Mouse (Mus musculus) MEL (cell line): Measurements from ENCODE around the gene Hinfp. TPM values are rescaled to one million over a fixed set of nuclear protein-coding genes. Genes with fewer than 3 reads are reported as not detected.
"Not testable (repeated sequence)": the region's sequence is repeated elsewhere in the genome, so short reads cannot be mapped to it uniquely, and the experiment has no call there.

ENCODE experiments used
- DNase-seq: peaks from one replicate; pipeline ENCODE4 v3.0.0; 2011; ENCODE audit warnings: low read depth, low spot score
- H3K27ac ChIP-seq: 2 replicates; pipeline ENCODE4 v1.5.1; 2012; ENCODE audit warnings: low read depth, mild to moderate bottlenecking, control low read depth, low read length, moderate library complexity; ENCODE audit not compliant: control insufficient read depth
- H3K27me3 ChIP-seq, 2 experiments: fragments of 150-350 bp in 1 of 2; sonication (generic) in 1 of 2; 2 replicates each; pipeline ENCODE4 v1.6.1; 2012; ENCODE audit warnings: low read length in 2 of 2, mild to moderate bottlenecking in 2 of 2, improper control_type of control experiment in 1 of 2, moderate library complexity in 1 of 2; ENCODE audit not compliant: insufficient read depth in 2 of 2, control insufficient read depth in 1 of 2
- H3K36me3 ChIP-seq, 2 experiments: 2 replicates each; pipeline ENCODE4 v1.6.1; 2012 to 2014; ENCODE audit warnings: low read length in 2 of 2, improper control_type of control experiment in 1 of 2, inconsistent platforms in 1 of 2, mild to moderate bottlenecking in 1 of 2; ENCODE audit not compliant: insufficient read depth in 2 of 2, control insufficient read depth in 1 of 2
- H3K4me1 ChIP-seq, 2 experiments: fragments of 150-350 bp in 1 of 2; sonication (generic) in 1 of 2; 2 replicates each; pipeline ENCODE4 v1.6.1; 2012; ENCODE audit warnings: low read length in 2 of 2, improper control_type of control experiment in 1 of 2, mild to moderate bottlenecking in 1 of 2; ENCODE audit not compliant: insufficient read depth in 2 of 2, control insufficient read depth in 1 of 2
- H3K4me3 ChIP-seq, 2 experiments: fragments of 150-350 bp in 1 of 2; sonication (generic) in 1 of 2; 2 replicates each; pipeline ENCODE4 v1.5.1; 2012; ENCODE audit warnings: low read depth in 2 of 2, low read length in 2 of 2, mild to moderate bottlenecking in 2 of 2, moderate library complexity in 2 of 2, control low read depth in 1 of 2, improper control_type of control experiment in 1 of 2; ENCODE audit not compliant: control insufficient read depth in 1 of 2, insufficient read depth in 1 of 2
- H3K79me2 ChIP-seq: 2 replicates; pipeline ENCODE4 v1.6.1; 2012; ENCODE audit warnings: mild to moderate bottlenecking, low read length, moderate library complexity; ENCODE audit not compliant: control insufficient read depth, poor library complexity, insufficient read depth
- H3K9ac ChIP-seq: 2 replicates; pipeline ENCODE4 v1.6.1; 2012; ENCODE audit warnings: low read depth, mild to moderate bottlenecking, control low read depth, low read length, moderate library complexity; ENCODE audit not compliant: control insufficient read depth, poor library complexity, severe bottlenecking
- H3K9me3 ChIP-seq: fragments of 150-350 bp; sonication (generic); replicated peaks from 2 replicates; pipeline ENCODE4 v1.6.1; 2012; ENCODE audit warnings: mild to moderate bottlenecking, low read length, improper control_type of control experiment, moderate library complexity; ENCODE audit not compliant: insufficient read depth
- CTCF ChIP-seq, 3 experiments: IDR thresholded peaks in 2 of 3; conservative IDR thresholded peaks in 1 of 3; 2 replicates each; pipeline ENCODE4 v1.5.1; 2011 to 2012; ENCODE audit warnings: low read length in 3 of 3, low read depth in 2 of 3, mild to moderate bottlenecking in 2 of 3, improper control_type of control experiment in 1 of 3, inconsistent platforms in 1 of 3, mixed read lengths in 1 of 3, moderate library complexity in 1 of 3; ENCODE audit not compliant: control insufficient read depth in 1 of 3, insufficient read depth in 1 of 3, poor library complexity in 1 of 3, severe bottlenecking in 1 of 3
- E2F4 ChIP-seq: IDR thresholded peaks from 2 replicates; pipeline ENCODE4 v1.6.1; 2011; ENCODE audit warnings: low read depth, low read length, improper control_type of control experiment, borderline replicate concordance
- EP300 ChIP-seq, 2 experiments: IDR thresholded peaks; 2 replicates each; pipeline ENCODE4 v1.6.1; 2011; ENCODE audit warnings: improper control_type of control experiment in 2 of 2, low read length in 2 of 2, low read depth in 1 of 2, mild to moderate bottlenecking in 1 of 2
- ETS1 ChIP-seq: IDR thresholded peaks from 2 replicates; pipeline ENCODE4 v1.6.1; 2012; ENCODE audit warnings: low read depth, mild to moderate bottlenecking, inconsistent platforms, low read length, improper control_type of control experiment, moderate library complexity
- GATA1 ChIP-seq: IDR thresholded peaks from 2 replicates; pipeline ENCODE4 v1.6.1; 2011; ENCODE audit warnings: low read depth, low read length, improper control_type of control experiment
- JUND ChIP-seq: IDR thresholded peaks from 2 replicates; pipeline ENCODE4 v1.6.1; 2011; ENCODE audit warnings: low read depth, mild to moderate bottlenecking, improper control_type of control experiment, low read length
- MXI1 ChIP-seq: IDR thresholded peaks from 2 replicates; pipeline ENCODE4 v1.6.1; 2011; ENCODE audit warnings: mild to moderate bottlenecking, low read depth, low read length, improper control_type of control experiment
- MYB ChIP-seq: IDR thresholded peaks from 2 replicates; pipeline ENCODE4 v1.6.1; 2011; ENCODE audit warnings: mild to moderate bottlenecking, low read depth, low read length, improper control_type of control experiment
- POLR2AphosphoS5 ChIP-seq: IDR thresholded peaks from 2 replicates; pipeline ENCODE4 v1.6.1; 2012; ENCODE audit warnings: low read depth, borderline replicate concordance, mild to moderate bottlenecking, inconsistent platforms, low read length, moderate library complexity, mixed read lengths
- SMC3 ChIP-seq: IDR thresholded peaks from 2 replicates; pipeline ENCODE4 v1.6.1; 2011; ENCODE audit warnings: low read depth, low read length, improper control_type of control experiment
- TAL1 ChIP-seq: IDR thresholded peaks from 2 replicates; pipeline ENCODE4 v1.6.1; 2012; ENCODE audit warnings: mild to moderate bottlenecking, inconsistent platforms, low read length, moderate library complexity, mixed read lengths
- USF2 ChIP-seq, 2 experiments: IDR thresholded peaks; 2 replicates each; pipeline ENCODE4 v1.6.1; 2011 to 2012; ENCODE audit warnings: improper control_type of control experiment in 2 of 2, low read length in 2 of 2, borderline replicate concordance in 1 of 2, inconsistent platforms in 1 of 2, low read depth in 1 of 2, mild to moderate bottlenecking in 1 of 2; ENCODE audit not compliant: insufficient read depth in 1 of 2
- ZMIZ1 ChIP-seq: IDR thresholded peaks from 2 replicates; pipeline ENCODE4 v1.6.1; 2012; ENCODE audit warnings: low read depth, mild to moderate bottlenecking, inconsistent platforms, low read length, improper control_type of control experiment, moderate library complexity
- ZNF384 ChIP-seq: IDR thresholded peaks from 2 replicates; pipeline ENCODE4 v1.6.1; 2012; ENCODE audit warnings: low read depth, mild to moderate bottlenecking, inconsistent platforms, low read length, improper control_type of control experiment
- polyA plus RNA-seq, 2 experiments: library from polyadenylated mRNA; stranded (reverse) in 1 of 2; unstranded in 1 of 2; fragments of >175 nt in 1 of 2; fragments of >200 nt in 1 of 2; gene quantifications; 2 replicates each; pipeline versions ENCODE4 v1.2.1 to v1.2.4; 2012; ENCODE audit warnings: low replicate concordance in 2 of 2, low read depth in 1 of 2; ENCODE audit not compliant: insufficient read length in 2 of 2, insufficient read depth in 1 of 2, missing spikeins in 1 of 2
- total RNA-seq: library from RNA; depleted of rRNA; stranded (reverse); fragments of 300-350 nt; gene quantifications from 2 replicates; pipeline ENCODE4 v1.2.3, GENCODE M21; 2012

Hinfp gene
- total and polyA plus RNA-seq, 3 experiments, result 16.4 to 31.3 TPM; not detected in 1

- Histone ChIP-seq H3K36me3 (peaks cover 0 to 9% of the 10 kb centered on the region in 2 experiments; a peak in 3 of 4 replicates), H3K4me1 (peaks cover 0 to 8% of the 10 kb centered on the region in 2 experiments; a peak in 2 of 4 replicates), H3K27ac (no peak overlapping the region), H3K4me3 (no peak overlapping the region), H3K9ac (no peak overlapping the region), H3K9me3 (no peaks in the 10 kb centered on the region), H3K27me3 (no peaks in the 10 kb centered on the region), H3K79me2 (peaks cover 14% of the 10 kb centered on the region)
- DNase-seq, result no peak
- TF ChIP-seq ZMIZ1 (no peak), JUND (no peak), E2F4 (no peak)
These were observed 1.8 kb upstream of the Hinfp start for GRCm38 (mm10) chr9:44307248-44307647.

GRCm38 (mm10) chr9:44306532-44306931 is 1.1 kb upstream of the Hinfp start:
- no peak overlapping the region for H3K27ac ChIP-seq
- H3K9me3 ChIP-seq, result no peaks in the 10 kb centered on the region
- H3K79me2 ChIP-seq, result peaks cover 14% of the 10 kb centered on the region
- peaks cover 0 to 9% of the 10 kb centered on the region in 2 experiments for H3K36me3 ChIP-seq
- peaks cover 0 to 8% of the 10 kb centered on the region in 2 experiments; a peak in 2 of 4 replicates for H3K4me1 ChIP-seq
- TF ChIP-seq SMC3, result no peak
- TF ChIP-seq POLR2AphosphoS5, result no peak
- no peak for TF ChIP-seq MXI1
- TF ChIP-seq USF2 (IDR thresholded peaks at IDR 0.05; ENCODE audit: borderline replicate concordance in 1 of 2, insufficient read depth in 1 of 2, low read depth in 1 of 2, low read length in 2 of 2), result no peak
- no peak for TF ChIP-seq GATA1
- no peak for TF ChIP-seq CTCF (IDR thresholded peaks at IDR 0.05 in 2 of 3, conservative IDR thresholded peaks at IDR 0.05 in 1 of 3; ENCODE audit: control insufficient read depth in 1 of 3, insufficient read depth in 1 of 3, low read depth in 2 of 3, low read length in 3 of 3, poor library complexity in 1 of 3, severe bottlenecking in 1 of 3)
- no peak for TF ChIP-seq TAL1
- no peak for TF ChIP-seq ETS1
- TF ChIP-seq MYB, result no peak
- TF ChIP-seq EP300 (IDR thresholded peaks at IDR 0.05; ENCODE audit: low read depth in 1 of 2, low read length in 2 of 2), result no peak
- H3K9ac ChIP-seq, result no peak overlapping the region
- H3K4me3 ChIP-seq, result no peak overlapping the region
- no peaks in the 10 kb centered on the region for H3K27me3 ChIP-seq
- DNase-seq, result no peak

GRCm38 (mm10) chr9:44300001-44300400 is 5.5 kb downstream of the Hinfp start:
- not testable (repeated sequence) for H3K27ac ChIP-seq
- peak; percentile 83 for TF ChIP-seq ZNF384
- DNase-seq, result peak; percentile 24

More at GRCm38 (mm10) chr9:44300001-44300400, 5.5 kb downstream of the Hinfp start:
- H3K27me3 ChIP-seq, H3K9ac ChIP-seq, H3K4me1 ChIP-seq, H3K9me3 ChIP-seq, H3K36me3 ChIP-seq, H3K4me3 ChIP-seq, H3K79me2 ChIP-seq: not testable (repeated sequence)
